Mouse (Mus musculus): ENCODE results near the gene Odf2. TPM values are rescaled to one million over a fixed set of nuclear protein-coding genes. Genes with fewer than 3 reads are reported as not detected.

The Odf2 gene
- total RNA-seq, 2 experiments from 2014 or later: 71.9 to 116 TPM

- no peak for DNase-seq (ENCODE audit: low spot score in 2 of 2)
- intact Hi-C loops (cut with DNase I): no loop called here
Measured at GRCm38 (mm10) chr2:29910042-29910441, 21.0 kb downstream of the Odf2 start.

DNA sequence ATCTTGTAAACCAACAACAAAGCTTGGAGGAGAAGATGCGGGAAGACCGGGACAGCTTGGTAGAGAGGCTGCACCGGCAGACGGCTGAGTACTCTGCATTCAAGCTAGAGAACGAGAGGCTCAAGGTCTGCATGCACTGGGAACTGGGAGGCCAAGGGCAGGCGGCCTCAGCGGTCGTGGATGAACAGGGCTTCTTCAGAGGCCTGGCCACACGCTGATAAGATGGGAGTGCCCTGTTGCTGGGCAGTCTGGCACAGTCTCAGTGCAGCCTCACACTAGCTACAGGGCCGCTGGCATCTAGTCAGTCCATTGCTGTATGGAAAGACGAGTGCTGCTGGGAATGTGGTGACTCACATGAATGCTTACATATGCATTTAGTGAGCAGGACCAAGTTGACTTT is 28.6 kb downstream of the Odf2 start:
- intact Hi-C loops (cut with DNase I): no loop called here

GRCm38 (mm10) chr2:29922011-29922410 is 33.0 kb downstream of the Odf2 start:
- intact Hi-C loops (cut with DNase I): no loop called here
- peak in 1 of 2 experiments; percentile 26 for DNase-seq (ENCODE audit: low spot score in 2 of 2)

More for the DNA sequence above, 28.6 kb downstream of the Odf2 start:
- DNase-seq (ENCODE audit: low spot score in 2 of 2): no peak

GRCm38 (mm10) chr2:29926542-29926941 is 37.5 kb downstream of the Odf2 start:
- intact Hi-C loops (cut with DNase I): no loop called here
- no peak for DNase-seq (ENCODE audit: low spot score in 2 of 2)

DNA sequence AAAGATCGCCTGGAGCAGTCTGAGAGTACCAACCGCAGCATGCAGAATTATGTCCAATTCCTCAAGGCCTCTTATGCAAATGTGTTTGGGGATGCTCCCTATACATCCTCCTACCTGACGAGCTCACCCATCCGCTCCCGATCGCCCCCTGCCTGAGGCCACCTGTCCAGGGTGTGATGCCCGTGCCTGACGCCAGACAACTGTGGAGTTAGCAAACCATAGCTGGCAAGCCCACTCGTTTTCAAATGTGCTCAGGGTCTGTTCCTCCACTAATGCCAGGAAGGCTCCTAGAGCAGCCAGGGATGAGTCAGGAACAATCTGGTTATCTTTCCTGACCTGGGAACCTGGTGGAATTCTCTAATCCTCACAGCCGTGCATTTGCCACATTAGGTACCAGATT is 41.5 kb downstream of the Odf2 start:
- DNase-seq (ENCODE audit: low spot score in 2 of 2): no peak
- intact Hi-C loops (cut with DNase I): no loop called here

DNA sequence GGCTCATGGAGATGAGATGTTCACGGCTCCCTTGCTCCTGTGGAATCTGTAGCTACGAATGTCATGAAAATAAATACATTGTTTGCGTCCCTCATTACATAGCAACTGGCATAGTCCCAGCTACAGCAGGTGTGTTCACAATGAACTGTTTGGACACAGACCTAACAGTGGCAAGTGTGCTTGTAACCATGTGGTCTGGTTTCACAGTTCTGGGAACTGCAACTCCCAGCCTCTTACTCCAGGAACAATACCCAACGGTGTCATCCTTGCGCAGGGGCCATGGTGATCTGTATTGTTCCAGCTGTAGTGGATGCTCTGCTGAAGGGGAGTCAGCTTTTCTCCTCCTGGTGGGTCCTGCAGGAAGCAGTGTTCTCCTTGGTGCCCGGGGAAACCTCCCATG is 42.2 kb downstream of the Odf2 start:
- no peak for DNase-seq (ENCODE audit: low spot score in 2 of 2)
- intact Hi-C loops (cut with DNase I): no loop called here

GRCm38 (mm10) chr2:29934906-29935599 is 46.0 kb downstream of the Odf2 start, which contains the start of gene Gle1:
Gene Gle1, plus strand, starts transcription at chr2:29935426.
- intact Hi-C loops (cut with DNase I): loop anchor here (1.0 kb wide), 1 partner anchor 42 kb away; no protein-coding TSS in a partner anchor
- DNase-seq (ENCODE audit: low spot score in 2 of 2): peak; percentile 96

DNA sequence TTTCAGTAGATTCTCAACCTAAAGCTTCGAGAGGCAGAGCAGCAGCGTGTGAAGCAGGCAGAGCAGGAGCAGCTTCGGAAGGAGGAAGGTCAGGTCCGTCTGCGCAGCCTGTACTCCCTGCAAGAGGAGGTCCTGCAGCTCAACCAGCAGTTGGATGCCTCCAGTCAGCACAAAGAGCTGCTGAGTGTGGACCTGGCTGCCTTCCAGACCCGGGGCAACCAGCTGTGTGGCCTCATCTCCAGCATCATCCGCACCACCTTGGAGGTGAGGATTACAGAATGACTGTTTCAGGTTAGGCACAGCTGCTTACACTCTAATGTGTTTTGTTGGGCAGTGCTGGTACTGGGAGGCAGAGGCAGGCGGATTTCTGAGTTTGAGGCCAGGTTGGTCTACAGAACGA is 51.1 kb downstream of the Odf2 start:
- no peak for DNase-seq (ENCODE audit: low spot score in 2 of 2)
- intact Hi-C loops (cut with DNase I): no loop called here

DNA sequence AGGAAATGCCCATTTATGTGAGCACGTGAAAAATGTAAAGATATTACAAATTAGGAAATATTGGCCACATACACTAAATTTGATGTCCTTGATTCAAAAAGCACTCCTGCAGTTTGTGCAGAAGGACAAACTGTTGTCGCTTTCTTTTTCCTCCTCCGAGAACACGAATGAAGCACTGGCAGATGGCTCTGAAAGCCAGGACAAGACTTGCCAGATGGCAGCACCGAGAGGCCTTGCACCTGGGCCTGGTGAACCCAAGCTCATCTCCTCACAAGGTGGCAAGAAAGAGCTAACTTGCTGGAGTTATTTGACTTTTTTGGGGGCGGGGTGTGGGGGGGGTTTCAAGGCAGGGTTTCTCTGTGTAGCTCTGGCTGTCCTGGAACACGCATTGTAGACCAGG is 51.8 kb downstream of the Odf2 start:
- intact Hi-C loops (cut with DNase I): no loop called here
- no peak for DNase-seq (ENCODE audit: low spot score in 2 of 2)

DNA sequence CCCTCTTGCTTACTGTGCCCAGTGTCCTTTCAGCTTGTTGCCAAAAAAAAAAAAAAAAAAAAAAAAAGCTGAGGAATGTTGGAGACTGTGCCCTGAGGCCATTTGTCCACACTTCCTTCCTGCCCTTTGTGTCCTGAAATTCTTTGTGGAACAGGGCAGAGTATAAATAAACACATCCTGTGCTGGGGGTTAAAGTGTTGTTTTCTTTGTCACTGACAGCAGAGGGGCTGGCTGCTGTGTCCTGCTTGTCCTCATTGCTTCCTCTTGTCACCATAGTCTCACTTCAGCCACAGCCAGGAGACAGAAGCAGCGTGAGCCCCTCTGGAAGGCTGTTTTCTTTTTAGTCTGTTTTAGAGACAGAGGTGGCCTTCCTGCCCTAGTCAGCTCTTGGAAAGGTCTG is 55.7 kb downstream of the Odf2 start:
- no peak for DNase-seq (ENCODE audit: low spot score in 2 of 2)
- intact Hi-C loops (cut with DNase I): no loop called here

GRCm38 (mm10) chr2:29948896-29949295 is 59.9 kb downstream of the Odf2 start:
- intact Hi-C loops (cut with DNase I): no loop called here

GRCm38 (mm10) chr2:29961246-29961645 is 72.2 kb downstream of the Odf2 start:
- intact Hi-C loops (cut with DNase I): no loop called here
- DNase-seq (ENCODE audit: low spot score in 2 of 2): no peak

More at GRCm38 (mm10) chr2:29948896-29949295, 59.9 kb downstream of the Odf2 start:
- DNase-seq (ENCODE audit: low spot score in 2 of 2): no peak

DNA sequence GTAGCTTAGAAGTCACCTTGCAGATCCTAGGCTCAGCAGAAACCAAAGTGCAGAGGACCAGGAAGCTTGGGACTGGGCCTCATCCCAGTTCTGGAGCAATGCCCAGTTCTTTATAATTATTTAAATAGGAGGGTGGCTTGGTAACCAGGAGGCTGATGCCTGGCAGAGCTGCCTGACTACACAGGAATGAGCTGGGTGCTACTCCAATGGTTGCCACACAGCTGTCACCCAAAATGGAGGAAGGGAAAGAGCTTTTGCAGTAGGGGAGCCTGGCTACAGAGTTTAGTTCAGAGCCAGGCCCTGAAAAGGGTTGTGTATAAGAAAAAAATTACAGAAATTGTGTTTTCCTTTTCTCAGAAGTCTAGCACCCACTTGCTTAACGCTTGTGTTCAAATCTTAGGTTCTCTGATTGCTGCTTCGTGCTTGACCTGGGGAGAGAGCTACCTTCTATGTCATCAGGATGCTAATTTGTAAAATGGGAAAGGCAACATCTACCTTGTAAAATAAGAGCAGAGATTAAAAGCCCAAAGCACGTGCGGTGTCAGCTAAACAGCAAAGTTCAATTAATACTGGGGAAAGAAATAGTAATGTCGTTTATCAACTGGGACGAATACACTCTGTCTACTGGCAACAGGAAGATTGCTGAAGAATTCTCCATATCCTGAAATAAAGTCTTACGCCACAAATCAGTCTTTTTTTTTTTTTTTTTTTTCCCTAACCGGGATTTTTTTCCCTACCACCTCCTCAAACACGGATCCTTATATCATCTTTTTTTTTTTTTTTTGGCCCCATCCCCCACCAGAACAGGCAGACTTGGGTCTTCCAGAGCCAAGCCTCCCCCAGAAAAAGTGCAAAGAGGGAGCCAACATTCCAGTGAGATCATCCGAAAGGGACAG is 75.6 kb downstream of the Odf2 start:
- intact Hi-C loops (cut with DNase I): loop anchor here (5.0 kb wide), 1 partner anchor 137 kb away; no protein-coding TSS in a partner anchor
- DNase-seq (ENCODE audit: low spot score in 2 of 2): peak in 1 of 2 experiments; percentile 26

- peak; percentile 96 for DNase-seq (ENCODE audit: low spot score in 2 of 2)
- intact Hi-C loops (cut with DNase I): loop anchor here (5.0 kb wide), 1 partner anchor 138 kb away; no protein-coding TSS in a partner anchor
Measured at GRCm38 (mm10) chr2:29965250-29965843, 76.3 kb downstream of the Odf2 start, which contains the start of gene Sptan1. Gene Sptan1, plus strand, starts transcription at chr2:29965560.

- intact Hi-C loops (cut with DNase I): loop anchor here (5.0 kb wide), 1 partner anchor 139 kb away; no protein-coding TSS in a partner anchor
Measured at GRCm38 (mm10) chr2:29965906-29966305, 76.9 kb downstream of the Odf2 start.

GRCm38 (mm10) chr2:29966826-29967225 is 77.8 kb downstream of the Odf2 start:
- intact Hi-C loops (cut with DNase I): loop anchor here (5.0 kb wide), 1 partner anchor 140 kb away; no protein-coding TSS in a partner anchor
- DNase-seq (ENCODE audit: low spot score in 2 of 2): no peak

More at GRCm38 (mm10) chr2:29965906-29966305, 76.9 kb downstream of the Odf2 start:
- peak; percentile 48 to 74 for DNase-seq (ENCODE audit: low spot score in 2 of 2)

DNA sequence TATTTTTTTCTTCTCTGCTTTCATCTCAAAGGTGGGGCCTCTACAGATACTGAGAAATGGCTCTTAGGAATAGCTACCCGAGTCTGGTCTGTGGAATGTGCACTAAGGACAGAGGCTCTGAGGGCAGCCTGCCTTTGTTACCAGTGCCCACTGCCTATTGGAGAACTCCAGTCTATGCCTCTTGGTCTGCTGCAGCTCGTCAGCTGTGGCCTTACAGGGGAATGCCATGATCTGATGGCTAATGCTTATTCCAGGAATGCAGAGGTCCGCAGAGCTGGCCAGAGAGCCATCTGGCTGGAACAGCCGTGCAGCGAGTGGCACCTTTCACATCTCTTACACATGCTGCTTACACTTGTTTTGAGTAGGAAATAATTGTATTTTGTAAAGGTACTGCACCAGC is 78.7 kb downstream of the Odf2 start:
- no peak for DNase-seq (ENCODE audit: low spot score in 2 of 2)
- intact Hi-C loops (cut with DNase I): loop anchor here (5.0 kb wide), 1 partner anchor 140 kb away; no protein-coding TSS in a partner anchor

DNA sequence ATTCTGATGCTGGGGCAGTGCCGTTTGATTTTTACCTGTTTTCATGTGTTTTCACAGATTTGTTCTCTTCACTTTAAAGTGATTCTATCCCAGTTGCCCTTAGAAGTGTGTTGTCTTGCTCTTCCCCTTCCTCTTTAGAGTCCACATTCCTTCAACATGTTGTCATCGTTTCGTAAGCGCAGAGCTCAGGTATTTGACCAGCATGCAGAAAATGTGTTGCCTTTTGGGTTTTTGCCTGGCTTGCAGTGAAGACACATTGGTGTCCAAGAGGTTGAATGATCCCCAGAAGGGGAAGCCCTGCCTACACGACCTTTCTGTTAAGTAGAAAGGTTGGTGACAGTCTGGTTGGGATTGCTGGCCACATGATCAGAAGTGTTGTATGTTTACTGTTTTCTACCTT is 79.6 kb downstream of the Odf2 start:
- no peak for DNase-seq (ENCODE audit: low spot score in 2 of 2)
- intact Hi-C loops (cut with DNase I): loop anchor here (5.0 kb wide), 1 partner anchor 141 kb away; no protein-coding TSS in a partner anchor

- intact Hi-C loops (cut with DNase I): no loop called here
Measured at GRCm38 (mm10) chr2:29971838-29972635, 83.0 kb downstream of the Odf2 start.

More at GRCm38 (mm10) chr2:29971838-29972635, 83.0 kb downstream of the Odf2 start:
- no peak for DNase-seq (ENCODE audit: low spot score in 2 of 2)
